Mouse (Mus musculus) frontal cortex, adult (tissue): ENCODE data around the gene Herc3.

Experiments
- ATAC-seq: cut with Nextera tagmentation; 2 replicates; pipeline ENCODE4 v1.9.2; 2017; ENCODE audit warnings: mild to moderate bottlenecking, moderate library complexity, mixed read lengths; ENCODE audit not compliant: low TSS enrichment

The Herc3 gene

DNA sequence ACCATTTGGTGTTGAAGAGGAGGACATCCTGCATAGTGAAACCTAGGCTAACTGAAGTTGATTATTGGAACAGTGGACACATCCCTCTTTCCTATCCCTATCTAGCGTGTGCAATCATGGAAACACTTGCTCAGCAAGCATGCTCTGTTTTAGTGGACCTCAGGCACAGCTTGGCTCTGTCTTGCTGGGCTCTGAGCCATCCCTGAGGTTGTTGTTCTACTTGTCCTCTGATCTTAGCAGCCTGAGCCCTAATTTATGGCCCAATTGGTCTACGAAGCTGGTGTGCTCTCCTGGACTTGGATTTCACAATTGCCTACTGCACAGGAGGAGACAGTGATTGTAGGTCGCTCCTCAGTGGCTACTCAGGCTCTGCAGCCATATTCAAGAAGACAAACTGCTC, 137.0 kb downstream of the Herc3 start:
- no peak for ATAC-seq
